Mouse (Mus musculus) erythroblast, embryonic 14.5 days (primary cell): ENCODE measurements at regions not wholly inside any gene's neighbourhood (a gene's known extent, or its start where the extent isn't known, plus 50 kb on each side); places are given as distances from the start of the nearest gene placed in this dataset.

Source experiments
- H3K27me3 ChIP-seq: 2 replicates; pipeline ENCODE4 v1.6.1; 2012; ENCODE audit warnings: inconsistent platforms; ENCODE audit not compliant: control insufficient read depth
- H3K36me3 ChIP-seq: 2 replicates; pipeline ENCODE4 v1.6.1; 2012; ENCODE audit warnings: mild to moderate bottlenecking, inconsistent platforms; ENCODE audit not compliant: control insufficient read depth
- H3K4me1 ChIP-seq: 2 replicates; pipeline ENCODE4 v1.6.1; 2012; ENCODE audit warnings: inconsistent platforms; ENCODE audit not compliant: control insufficient read depth
- H3K4me3 ChIP-seq: replicated peaks from 2 replicates; pipeline ENCODE3; 2012; ENCODE audit warnings: moderate library complexity, mild to moderate bottlenecking, inconsistent platforms
- H3K9me3 ChIP-seq: 2 replicates; pipeline ENCODE4 v1.6.1; 2012; ENCODE audit warnings: low read length, inconsistent platforms, mixed read lengths; ENCODE audit not compliant: control insufficient read depth
- GATA1 ChIP-seq: IDR thresholded peaks from 2 replicates; pipeline ENCODE4 v1.6.1; 2012; ENCODE audit warnings: low read length, inconsistent platforms, mixed read lengths
- TAL1 ChIP-seq: IDR thresholded peaks from 3 replicates; pipeline ENCODE4 v1.6.1; 2012; ENCODE audit warnings: low read length, inconsistent platforms, mixed read lengths

- H3K4me1 ChIP-seq = peaks cover 50% of the 10 kb centered on the region
- H3K27me3 ChIP-seq = peaks cover 2% of the 10 kb centered on the region; the same call in 1 of the 2 replicates
- H3K4me3 ChIP-seq = no peak overlapping the region
- H3K9me3 ChIP-seq = no peaks in the 10 kb centered on the region
- no peaks in the 10 kb centered on the region for H3K36me3 ChIP-seq
- no peak for TF ChIP-seq TAL1
- no peak for TF ChIP-seq GATA1
Observed at GRCm38 (mm10) chr2:15161831-15162230, 107.0 kb upstream of the Nsun6 start.

- H3K36me3 ChIP-seq = no peaks in the 10 kb centered on the region
- peaks cover 2% of the 10 kb centered on the region; the same call in 1 of the 2 replicates for H3K27me3 ChIP-seq
- no peak overlapping the region for H3K4me3 ChIP-seq
- peaks cover 16% of the 10 kb centered on the region for H3K4me1 ChIP-seq
- no peaks in the 10 kb centered on the region for H3K9me3 ChIP-seq
- TF ChIP-seq GATA1 (no peak), TAL1 (no peak)
Observed at GRCm38 (mm10) chr2:15157622-15158021, 102.8 kb upstream of the Nsun6 start.

- H3K36me3 ChIP-seq = no peaks in the 10 kb centered on the region
- no peaks in the 10 kb centered on the region for H3K9me3 ChIP-seq
- no peaks in the 10 kb centered on the region for H3K27me3 ChIP-seq
- TF ChIP-seq TAL1 (no peak), GATA1 (no peak)
- peaks cover 3% of the 10 kb centered on the region for H3K4me1 ChIP-seq
- no peak overlapping the region for H3K4me3 ChIP-seq
Observed at GRCm38 (mm10) chr2:15150823-15151222, 96.0 kb upstream of the Nsun6 start.

DNA sequence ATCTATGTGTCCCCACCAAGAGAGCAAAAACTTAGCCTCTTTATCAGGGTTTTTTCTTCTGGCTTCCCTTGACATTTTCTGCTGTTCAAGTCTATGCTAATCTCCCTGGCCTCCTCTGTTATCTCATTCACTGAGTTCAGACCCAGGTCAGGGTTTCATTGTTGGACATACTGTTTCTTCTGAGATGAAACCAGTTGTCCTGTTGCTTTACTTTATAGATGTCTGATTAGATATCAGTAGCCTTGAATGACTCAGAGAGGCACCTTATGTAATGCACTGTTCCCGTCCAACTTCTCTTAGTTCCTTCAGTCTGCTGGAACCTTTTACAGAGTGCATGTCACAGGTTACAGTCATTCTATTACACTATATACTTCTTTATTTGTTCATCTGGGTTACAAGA lies 93.5 kb upstream of the Nsun6 start:
- H3K27me3 ChIP-seq = no peaks in the 10 kb centered on the region
- no peaks in the 10 kb centered on the region for H3K36me3 ChIP-seq
- no peaks in the 10 kb centered on the region for H3K4me1 ChIP-seq
- H3K4me3 ChIP-seq = no peak overlapping the region
- no peaks in the 10 kb centered on the region for H3K9me3 ChIP-seq
- TF ChIP-seq GATA1 = no peak
- no peak for TF ChIP-seq TAL1

DNA sequence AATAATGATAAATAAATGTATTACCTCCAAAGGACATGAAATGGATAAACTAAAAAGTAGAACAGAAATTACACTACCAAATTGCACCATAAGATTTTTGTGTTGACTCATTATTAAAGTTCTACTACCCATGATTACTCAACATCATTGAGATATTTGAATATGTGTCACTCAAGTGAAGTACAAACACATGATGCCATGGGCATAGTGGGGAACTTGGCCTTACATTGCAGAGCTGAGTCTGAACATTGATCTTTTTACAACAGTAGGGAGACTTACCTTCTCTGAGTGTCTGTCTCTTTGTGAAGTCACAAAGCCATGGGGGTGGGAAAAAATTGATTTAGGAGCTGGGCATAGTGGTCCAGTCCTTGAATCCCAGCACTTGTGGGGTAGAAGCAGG lies 92.1 kb upstream of the Nsun6 start:
- no peaks in the 10 kb centered on the region for H3K27me3 ChIP-seq
- TF ChIP-seq GATA1 (no peak), TAL1 (no peak)
- no peak overlapping the region for H3K4me3 ChIP-seq
- no peaks in the 10 kb centered on the region for H3K36me3 ChIP-seq
- no peaks in the 10 kb centered on the region for H3K9me3 ChIP-seq
- no peaks in the 10 kb centered on the region for H3K4me1 ChIP-seq

GRCm38 (mm10) chr2:15146414-15146813 lies 91.5 kb upstream of the Nsun6 start:
- Histone ChIP-seq H3K4me3 (no peak overlapping the region), H3K4me1 (no peaks in the 10 kb centered on the region), H3K9me3 (no peaks in the 10 kb centered on the region), H3K27me3 (no peaks in the 10 kb centered on the region), H3K36me3 (no peaks in the 10 kb centered on the region)
- TF ChIP-seq TAL1 = no peak
- no peak for TF ChIP-seq GATA1

- Histone ChIP-seq H3K4me1 (peaks cover 4% of the 10 kb centered on the region; the same call in 1 of the 2 replicates), H3K27me3 (no peaks in the 10 kb centered on the region), H3K4me3 (no peak overlapping the region), H3K9me3 (no peaks in the 10 kb centered on the region), H3K36me3 (no peaks in the 10 kb centered on the region)
- TF ChIP-seq GATA1 = no peak
- TF ChIP-seq TAL1 = no peak
Observed at GRCm38 (mm10) chr2:15144781-15145180, 89.9 kb upstream of the Nsun6 start.

GRCm38 (mm10) chr2:15139877-15140276 lies 85.0 kb upstream of the Nsun6 start:
- Histone ChIP-seq H3K9me3 (no peaks in the 10 kb centered on the region), H3K27me3 (no peaks in the 10 kb centered on the region), H3K4me1 (peaks cover 5% of the 10 kb centered on the region; the same call in 1 of the 2 replicates), H3K4me3 (no peak overlapping the region), H3K36me3 (no peaks in the 10 kb centered on the region)
- TF ChIP-seq GATA1 (no peak), TAL1 (no peak)
